Mouse (Mus musculus): ENCODE results near the gene Pam. TPM values are rescaled to one million over a fixed set of nuclear protein-coding genes. Genes with fewer than 3 reads are reported as not detected.
"Not testable (repeated sequence)": the region's sequence is repeated elsewhere in the genome, so short reads cannot be mapped to it uniquely, and the experiment has no call there.

Gene Pam
- polyA plus RNA-seq, 1 experiment, result 78.7 TPM

DNA sequence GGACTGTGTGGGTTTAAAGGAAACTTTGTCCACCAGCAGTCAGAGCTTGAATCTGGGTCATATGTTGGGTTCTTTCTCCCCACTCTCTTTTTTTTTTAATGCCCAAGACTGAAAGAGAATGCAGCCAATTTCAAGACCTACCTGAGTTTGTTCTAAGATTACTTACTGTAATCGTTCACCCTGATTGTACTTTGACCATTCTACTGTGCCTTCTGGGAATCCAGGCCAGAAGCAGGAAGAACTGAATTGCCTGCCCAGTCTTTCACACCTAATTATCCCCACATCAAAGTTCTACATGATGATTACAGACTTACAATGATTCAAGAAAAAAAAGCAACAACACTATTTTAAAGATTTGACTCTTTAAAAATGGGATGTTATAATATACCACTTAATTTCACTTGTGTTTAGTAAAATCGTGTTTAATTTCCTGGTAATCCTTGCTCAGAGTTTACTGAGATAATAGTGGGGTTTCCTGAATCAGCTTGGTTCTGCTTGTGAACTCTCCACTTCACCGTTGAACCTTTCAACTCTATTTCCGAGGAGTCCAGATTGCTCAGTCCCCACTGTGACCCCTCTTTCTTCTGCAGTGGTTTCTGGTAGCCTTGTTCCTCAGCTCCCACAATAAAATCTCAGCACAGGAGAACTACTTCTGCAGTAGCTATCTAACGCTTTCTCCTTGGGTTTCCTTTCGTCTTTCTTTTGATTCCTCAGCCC, 69.4 kb downstream of the Pam start:
- H3K4me3 ChIP-seq (ENCODE audit: insufficient read depth, low read length), result no peak overlapping the region
- H3K27ac ChIP-seq (ENCODE audit: insufficient read depth, low read length), result no peak overlapping the region
- H3K4me1 ChIP-seq (ENCODE audit: control insufficient read depth, insufficient read depth, low read length), result no peaks in the 10 kb centered on the region
- TF ChIP-seq POLR2A (IDR thresholded peaks at IDR 0.05; ENCODE audit: low read depth, low read length) (no peak), CTCF (IDR thresholded peaks at IDR 0.05; ENCODE audit: borderline replicate concordance, insufficient read depth, low read length) (no peak)

DNA sequence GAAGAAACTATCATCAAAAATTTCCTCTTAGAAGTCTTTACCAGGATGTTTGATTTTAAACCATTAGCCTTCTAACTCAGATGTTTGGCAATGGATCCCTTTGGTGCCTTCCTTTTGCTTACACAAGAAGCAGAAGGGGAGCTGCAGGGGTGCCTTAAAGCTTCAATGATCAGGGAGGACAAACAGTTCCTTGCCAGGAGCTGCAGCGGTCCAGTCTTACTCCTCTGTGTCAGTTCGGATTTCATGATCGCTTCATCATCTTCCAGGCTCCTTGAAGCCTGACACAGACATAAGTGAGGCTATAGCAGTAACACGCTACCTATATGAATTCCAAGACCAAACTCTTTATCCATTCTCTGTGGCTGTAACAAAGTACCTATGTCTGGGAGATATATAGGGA, 71.6 kb downstream of the Pam start:
- TF ChIP-seq CTCF (IDR thresholded peaks at IDR 0.05; ENCODE audit: borderline replicate concordance, insufficient read depth, low read length) (no peak), POLR2A (IDR thresholded peaks at IDR 0.05; ENCODE audit: low read depth, low read length) (no peak)

GRCm38 (mm10) chr1:98018987-98019386, 76.5 kb downstream of the Pam start:
- H3K4me3 ChIP-seq (ENCODE audit: insufficient read depth, low read length), result no peak overlapping the region
- H3K27ac ChIP-seq (ENCODE audit: insufficient read depth, low read length), result no peak overlapping the region
- TF ChIP-seq CTCF (IDR thresholded peaks at IDR 0.05; ENCODE audit: borderline replicate concordance, insufficient read depth, low read length), result no peak
- TF ChIP-seq POLR2A (IDR thresholded peaks at IDR 0.05; ENCODE audit: low read depth, low read length), result no peak
- no peaks in the 10 kb centered on the region for H3K4me1 ChIP-seq (ENCODE audit: control insufficient read depth, insufficient read depth, low read length)

More for the DNA sequence above, 71.6 kb downstream of the Pam start:
- H3K4me3 ChIP-seq (ENCODE audit: insufficient read depth, low read length), result no peak overlapping the region
- no peaks in the 10 kb centered on the region for H3K4me1 ChIP-seq (ENCODE audit: control insufficient read depth, insufficient read depth, low read length)
- H3K27ac ChIP-seq (ENCODE audit: insufficient read depth, low read length), result no peak overlapping the region

DNA sequence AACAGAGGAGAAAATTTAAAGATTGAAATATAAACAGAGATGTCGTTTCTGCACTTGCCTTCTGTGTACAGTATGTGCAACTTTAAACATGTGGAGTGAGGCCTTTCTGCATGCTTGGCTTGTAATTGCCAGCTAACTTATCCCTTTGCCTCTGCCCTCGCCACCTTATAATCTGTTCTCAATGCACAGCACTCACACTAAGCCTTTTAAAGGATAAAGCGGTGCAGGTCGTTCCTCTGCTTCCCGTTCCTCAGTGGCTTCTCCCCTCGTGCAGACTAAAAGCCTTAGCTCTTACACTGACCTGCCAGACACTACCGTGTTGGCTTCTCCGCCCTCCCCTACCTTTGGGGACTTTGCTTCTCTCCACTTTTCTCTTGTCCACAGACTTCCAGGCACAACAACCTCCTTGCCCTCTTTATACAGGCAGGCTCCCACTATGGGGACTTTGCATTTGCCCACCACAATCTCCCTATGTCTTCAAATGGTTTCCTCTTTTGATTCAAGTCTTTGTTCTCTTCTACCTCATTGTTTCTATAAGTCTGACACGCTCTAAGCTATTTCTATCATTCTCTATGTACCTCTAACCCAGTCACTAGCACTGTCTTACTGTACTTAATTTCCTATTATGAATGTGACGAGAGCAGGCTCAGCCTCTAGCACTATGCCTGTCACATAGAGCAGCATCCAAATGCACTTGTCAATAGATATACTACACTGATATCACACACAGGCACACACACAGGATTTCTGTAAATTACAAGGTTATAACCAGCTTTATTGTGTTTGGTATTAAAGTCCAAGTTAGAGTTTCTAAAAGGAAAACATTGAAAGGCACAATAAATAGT, 79.2 kb downstream of the Pam start:
- Histone ChIP-seq H3K27ac (ENCODE audit: insufficient read depth, low read length) (no peak overlapping the region), H3K4me1 (ENCODE audit: control insufficient read depth, insufficient read depth, low read length) (no peaks in the 10 kb centered on the region), H3K4me3 (ENCODE audit: insufficient read depth, low read length) (no peak overlapping the region)
- TF ChIP-seq CTCF (IDR thresholded peaks at IDR 0.05; ENCODE audit: borderline replicate concordance, insufficient read depth, low read length) (no peak), POLR2A (IDR thresholded peaks at IDR 0.05; ENCODE audit: low read depth, low read length) (no peak)

- H3K4me1 ChIP-seq (ENCODE audit: control insufficient read depth, insufficient read depth, low read length), result no peaks in the 10 kb centered on the region
- H3K4me3 ChIP-seq (ENCODE audit: insufficient read depth, low read length), result no peak overlapping the region
- no peak overlapping the region for H3K27ac ChIP-seq (ENCODE audit: insufficient read depth, low read length)
- TF ChIP-seq CTCF (IDR thresholded peaks at IDR 0.05; ENCODE audit: borderline replicate concordance, insufficient read depth, low read length), result no peak
- TF ChIP-seq POLR2A (IDR thresholded peaks at IDR 0.05; ENCODE audit: low read depth, low read length), result no peak
Measured at GRCm38 (mm10) chr1:98015564-98015963, 79.9 kb downstream of the Pam start.

- peaks cover 3% of the 10 kb centered on the region; the same call in 1 of the 2 replicates for H3K4me1 ChIP-seq (ENCODE audit: control insufficient read depth, insufficient read depth, low read length)
- H3K27ac ChIP-seq (ENCODE audit: insufficient read depth, low read length), result peak overlapping the region; percentile 34; the same call in 1 of the 2 replicates
- H3K4me3 ChIP-seq (ENCODE audit: insufficient read depth, low read length), result no peak overlapping the region
- TF ChIP-seq POLR2A (IDR thresholded peaks at IDR 0.05; ENCODE audit: low read depth, low read length) (no peak), CTCF (IDR thresholded peaks at IDR 0.05; ENCODE audit: borderline replicate concordance, insufficient read depth, low read length) (no peak)
Measured at GRCm38 (mm10) chr1:98002561-98003425, 92.7 kb downstream of the Pam start.

DNA sequence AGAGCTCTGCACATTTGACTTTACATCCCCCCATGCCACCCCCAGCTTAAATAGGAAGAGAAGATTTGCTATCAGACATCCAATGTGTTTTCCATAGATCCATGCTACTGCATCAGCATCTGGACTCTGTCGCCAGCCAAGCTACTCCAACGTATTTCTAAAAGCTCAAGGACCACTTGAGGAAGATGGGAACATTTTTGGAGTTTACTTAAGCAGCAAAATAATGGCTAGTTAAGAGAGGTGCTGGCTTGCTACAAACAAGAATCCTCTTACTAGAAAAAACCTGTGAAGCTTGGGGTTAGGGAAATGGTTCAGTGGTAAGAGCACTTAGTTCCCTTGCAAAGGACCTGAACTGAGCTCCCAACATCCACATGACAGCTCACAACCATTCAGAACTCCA, 96.0 kb downstream of the Pam start:
- Histone ChIP-seq H3K27ac (ENCODE audit: insufficient read depth, low read length) (no peak overlapping the region), H3K4me1 (ENCODE audit: control insufficient read depth, insufficient read depth, low read length) (peaks cover 3% of the 10 kb centered on the region; the same call in 1 of the 2 replicates), H3K4me3 (ENCODE audit: insufficient read depth, low read length) (no peak overlapping the region)
- no peak for TF ChIP-seq POLR2A (IDR thresholded peaks at IDR 0.05; ENCODE audit: low read depth, low read length)
- TF ChIP-seq CTCF (IDR thresholded peaks at IDR 0.05; ENCODE audit: borderline replicate concordance, insufficient read depth, low read length), result no peak

GRCm38 (mm10) chr1:97998961-97999360, 96.5 kb downstream of the Pam start:
- H3K4me1 ChIP-seq (ENCODE audit: control insufficient read depth, insufficient read depth, low read length); H3K4me3 ChIP-seq (ENCODE audit: insufficient read depth, low read length); H3K27ac ChIP-seq (ENCODE audit: insufficient read depth, low read length): not testable (repeated sequence)

DNA sequence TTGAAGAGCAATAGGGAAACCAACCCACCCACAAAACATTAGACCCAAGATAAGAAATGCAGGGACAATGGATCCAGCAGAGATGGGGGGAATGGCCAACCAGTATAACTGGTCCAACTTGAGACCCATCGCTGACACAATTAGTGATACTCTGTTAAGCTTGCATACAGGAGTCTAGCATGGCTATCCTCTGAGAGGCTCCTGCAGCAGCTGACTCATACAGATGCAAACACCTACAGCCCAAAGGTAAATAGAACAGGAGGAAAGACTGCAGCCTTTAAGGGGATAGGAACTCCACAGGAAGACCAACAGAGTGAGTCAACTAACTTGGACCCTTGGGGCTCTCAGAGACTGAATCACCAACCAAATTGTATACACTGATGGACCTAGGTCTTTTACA, 98.4 kb downstream of the Pam start:
- no peak overlapping the region for H3K27ac ChIP-seq (ENCODE audit: insufficient read depth, low read length)
- TF ChIP-seq POLR2A (IDR thresholded peaks at IDR 0.05; ENCODE audit: low read depth, low read length) (no peak), CTCF (IDR thresholded peaks at IDR 0.05; ENCODE audit: borderline replicate concordance, insufficient read depth, low read length) (no peak)
- H3K4me3 ChIP-seq (ENCODE audit: insufficient read depth, low read length), result no peak overlapping the region
- H3K4me1 ChIP-seq (ENCODE audit: control insufficient read depth, insufficient read depth, low read length), result no peaks in the 10 kb centered on the region

Data from embryonic fibroblast, embryonic 13.5 days (primary cell).